Mouse (Mus musculus): ENCODE data around the gene Txndc2. TPM values are rescaled to one million over a fixed set of nuclear protein-coding genes. Genes with fewer than 3 reads are reported as not detected.

Gene Txndc2
- 12.3 TPM for polyA plus RNA-seq (2014; fragmentation: Illumina TruSeq; extraction: RNeasy Lipid Tissue Mini Kit (QIAGEN cat#74804); ENCODE audit: low read depth, low replicate concordance)

DNA sequence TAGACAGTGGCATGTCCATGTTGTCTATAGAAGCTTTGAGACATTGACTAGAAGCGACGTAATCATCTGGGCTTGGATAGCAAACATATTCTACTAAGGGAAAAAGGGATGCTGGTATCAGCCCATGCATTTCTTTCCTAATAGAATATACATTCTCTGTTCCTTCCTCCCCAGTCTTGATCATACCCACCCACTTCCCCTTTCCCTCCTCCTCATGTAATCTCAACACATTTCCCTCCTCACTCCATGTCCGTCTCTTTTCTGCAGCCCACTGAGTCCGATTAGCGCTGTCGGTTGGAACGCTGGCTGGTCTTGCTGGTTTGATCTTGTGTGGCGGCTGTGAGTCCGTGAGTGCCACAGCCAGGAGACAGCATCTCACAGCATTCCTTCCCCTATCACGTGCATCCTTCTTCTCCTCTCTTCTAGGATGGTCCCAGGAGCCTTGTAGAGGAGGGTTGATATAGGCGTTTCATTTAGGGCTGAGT is at the start of gene Txndc2:
TSS of gene Txndc2 (minus strand) at position 435 of the 485 bp plus-strand sequence.

DNA sequence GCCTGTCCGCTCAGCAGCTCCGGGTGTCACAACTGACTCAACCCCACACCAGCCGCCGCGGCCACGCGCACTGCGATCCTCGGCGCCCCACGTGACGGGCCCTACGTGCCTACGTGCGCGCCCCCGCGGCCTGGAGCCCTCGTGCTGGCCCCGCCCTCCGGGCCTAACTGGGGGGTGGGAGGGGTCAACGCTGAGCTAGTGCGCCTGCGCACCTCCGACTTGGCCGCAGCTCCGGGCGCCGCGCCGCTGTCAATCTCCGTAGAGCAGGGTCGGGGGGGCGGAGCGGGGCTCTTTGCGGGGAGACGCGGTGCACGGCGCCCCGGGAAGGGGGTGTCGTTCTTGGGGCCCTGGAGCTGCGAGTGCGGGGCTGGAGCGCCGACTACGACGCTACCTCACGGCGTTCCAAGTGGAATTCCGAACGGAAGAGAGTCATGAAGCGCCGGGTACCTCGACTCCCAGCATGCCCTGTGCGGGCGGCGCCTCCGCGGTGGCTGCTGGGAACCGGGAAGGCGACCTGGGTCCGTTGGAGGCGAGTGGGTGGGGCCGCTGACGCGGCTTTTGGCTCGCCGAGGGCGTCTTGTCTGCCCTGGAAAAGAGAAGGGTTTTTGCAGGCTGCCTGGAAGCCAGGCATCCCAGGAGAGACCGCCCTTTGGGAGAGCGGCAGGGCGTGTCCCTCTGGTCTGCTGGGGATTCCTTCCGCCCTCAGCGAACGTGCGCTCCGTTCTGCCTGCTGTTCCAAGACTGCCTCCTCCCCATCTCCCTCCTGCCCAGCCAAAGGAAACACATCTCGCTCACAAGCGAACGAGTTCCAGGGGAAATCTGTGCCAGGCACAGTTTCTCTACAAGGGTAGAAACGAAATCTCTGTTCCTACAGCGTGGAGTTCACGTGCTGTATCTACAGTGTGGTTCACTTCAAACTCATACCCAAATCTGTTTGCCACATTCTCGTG is 28.2 kb downstream of the Txndc2 start, which contains the start of gene Vapa:
TSS of gene Vapa (minus strand) at position 93 of the 950 bp plus-strand sequence.

Other genes starting within 250 kb of the Txndc2 start
- gene Tmem232, start 101.4 kb downstream of the Txndc2 start, polyA plus RNA-seq (2014; fragmentation: Illumina TruSeq; extraction: RNeasy Lipid Tissue Mini Kit (QIAGEN cat#74804); ENCODE audit: low read depth, low replicate concordance), result 3.2 TPM
- gene Vapa, start 28.6 kb downstream of the Txndc2 start, polyA plus RNA-seq (2014; fragmentation: Illumina TruSeq; extraction: RNeasy Lipid Tissue Mini Kit (QIAGEN cat#74804); ENCODE audit: low read depth, low replicate concordance), result 81.6 TPM
- gene Rab31, start 130.6 kb upstream of the Txndc2 start, polyA plus RNA-seq (2014; fragmentation: Illumina TruSeq; extraction: RNeasy Lipid Tissue Mini Kit (QIAGEN cat#74804); ENCODE audit: low read depth, low replicate concordance), result 17.6 TPM
- 36.3 TPM for gene Ppp4r1, start 140.4 kb upstream of the Txndc2 start, polyA plus RNA-seq (2014; fragmentation: Illumina TruSeq; extraction: RNeasy Lipid Tissue Mini Kit (QIAGEN cat#74804); ENCODE audit: low read depth, low replicate concordance)
- 50.4 TPM for gene Ralbp1, start 243.6 kb upstream of the Txndc2 start, polyA plus RNA-seq (2014; fragmentation: Illumina TruSeq; extraction: RNeasy Lipid Tissue Mini Kit (QIAGEN cat#74804); ENCODE audit: low read depth, low replicate concordance)